Mouse (Mus musculus) forebrain, embryonic 12.5 days (tissue): ENCODE results near the gene Cbx8. TPM values are rescaled to one million over a fixed set of nuclear protein-coding genes. Genes with fewer than 3 reads are reported as not detected.

ENCODE experiments used
- ATAC-seq: fragments of 200-750 bp; cut with Nextera tagmentation; 2 replicates; pipeline ENCODE4 v1.8.0; 2017; ENCODE audit warnings: moderate TSS enrichment; ENCODE audit not compliant: low FRiP score
- H3K27ac ChIP-seq: fragments of 300-500 bp; sonication (generic); 2 replicates; pipeline ENCODE4 v1.5.1; 2016; ENCODE audit warnings: mild to moderate bottlenecking
- H3K27me3 ChIP-seq: fragments of 300-500 bp; sonication (generic); 2 replicates; pipeline ENCODE4 v1.6.1; 2016; ENCODE audit warnings: mild to moderate bottlenecking
- H3K36me3 ChIP-seq: fragments of 300-500 bp; sonication (generic); replicated peaks from 2 replicates; pipeline ENCODE4 v1.6.1; 2016; ENCODE audit warnings: mild to moderate bottlenecking
- H3K4me1 ChIP-seq: fragments of 300-500 bp; sonication (generic); 2 replicates; pipeline ENCODE4 v1.6.1; 2016
- H3K4me2 ChIP-seq: fragments of 300-500 bp; sonication (generic); 2 replicates; pipeline ENCODE4 v1.6.1; 2016; ENCODE audit warnings: mild to moderate bottlenecking, moderate library complexity
- H3K4me3 ChIP-seq: fragments of 300-500 bp; sonication (generic); replicated peaks from 2 replicates; pipeline ENCODE4 v1.5.1; 2016; ENCODE audit warnings: mild to moderate bottlenecking
- H3K9ac ChIP-seq: fragments of 300-500 bp; sonication (generic); 2 replicates; pipeline ENCODE4 v1.6.1; 2016; ENCODE audit warnings: mild to moderate bottlenecking
- H3K9me3 ChIP-seq: fragments of 300-500 bp; sonication (generic); 2 replicates; pipeline ENCODE4 v1.6.1; 2016
- WGBS: fragments of 180-500 bp; shearing (Covaris S2); methylation state at CpG from one replicate; pipeline ENCODE4 v1.1.7; 2016; 5-methylcytosine and 5-hydroxymethylcytosine counted together
- polyA plus RNA-seq: library from polyadenylated mRNA; unstranded; fragments of >200 nt; fragmentation: Nextera tagmentation; extraction: Ambion mirVana; gene quantifications from 2 replicates; pipeline ENCODE4 v1.2.1, GENCODE M21; 2016

Gene Cbx8
- polyA plus RNA-seq, 1 experiment from 2014 or later, result 11.7 TPM

GRCm38 (mm10) chr11:119083724-119084445 lies 43.1 kb upstream of the Cbx8 start:
- WGBS, result 2% methylated on average over 28 of the region's 28 CpGs
- Histone ChIP-seq H3K9ac (peak overlapping the region; percentile 93), H3K4me2 (peak overlapping the region; percentile 96), H3K4me1 (peaks cover 84% of the 10 kb centered on the region), H3K9me3 (no peaks in the 10 kb centered on the region), H3K27me3 (peaks cover 74% of the 10 kb centered on the region), H3K27ac (0 out of 2 replicates have a peak overlapping the region, but pooled peaks have one; percentile 98), H3K36me3 (peaks cover 20% of the 10 kb centered on the region), H3K4me3 (peak overlapping the region; percentile 63)
- no peak for ATAC-seq

GRCm38 (mm10) chr11:119082638-119083599 lies 42.1 kb upstream of the Cbx8 start:
- Histone ChIP-seq H3K4me3 (peak overlapping the region; percentile 63), H3K4me2 (peak overlapping the region; percentile 96), H3K9ac (peak overlapping the region; percentile 93), H3K9me3 (no peaks in the 10 kb centered on the region), H3K27ac (no peak overlapping the region), H3K4me1 (peaks cover 85% of the 10 kb centered on the region), H3K27me3 (peaks cover 64% of the 10 kb centered on the region), H3K36me3 (peaks cover 20% of the 10 kb centered on the region)
- ATAC-seq, result no peak
- 4% methylated on average over 20 of the region's 20 CpGs for WGBS

GRCm38 (mm10) chr11:119081839-119082637 lies 41.3 kb upstream of the Cbx8 start:
- no peak for ATAC-seq
- peaks cover 82% of the 10 kb centered on the region for H3K4me1 ChIP-seq
- H3K27me3 ChIP-seq, result peaks cover 55% of the 10 kb centered on the region
- no peaks in the 10 kb centered on the region for H3K9me3 ChIP-seq
- H3K36me3 ChIP-seq, result peaks cover 23% of the 10 kb centered on the region
- WGBS, result 12% methylated on average over 21 of the region's 21 CpGs
- peak overlapping the region; percentile 22; the same call in 1 of the 2 replicates for H3K4me3 ChIP-seq
- H3K9ac ChIP-seq, result no peak overlapping the region
- H3K4me2 ChIP-seq, result peak overlapping the region; percentile 96; the same call in 1 of the 2 replicates
- H3K27ac ChIP-seq, result no peak overlapping the region

GRCm38 (mm10) chr11:119081148-119081838 lies 40.5 kb upstream of the Cbx8 start:
- Histone ChIP-seq H3K27me3 (peaks cover 48% of the 10 kb centered on the region), H3K4me2 (peak overlapping the region; percentile 35), H3K36me3 (peaks cover 23% of the 10 kb centered on the region), H3K27ac (no peak overlapping the region), H3K4me3 (peak overlapping the region; percentile 22), H3K9ac (peak overlapping the region; percentile 21; the same call in 1 of the 2 replicates), H3K9me3 (no peaks in the 10 kb centered on the region), H3K4me1 (peaks cover 74% of the 10 kb centered on the region)
- 12% methylated on average over 42 of the region's 47 CpGs for WGBS
- no peak for ATAC-seq

- no peak for ATAC-seq
- no peaks in the 10 kb centered on the region for H3K9me3 ChIP-seq
- H3K36me3 ChIP-seq, result peaks cover 23% of the 10 kb centered on the region
- H3K4me3 ChIP-seq, result peak overlapping the region; percentile 22
- WGBS, result 22% methylated on average over 33 of the region's 33 CpGs
- H3K27me3 ChIP-seq, result peaks cover 50% of the 10 kb centered on the region
- H3K4me1 ChIP-seq, result peaks cover 74% of the 10 kb centered on the region
- H3K27ac ChIP-seq, result no peak overlapping the region
- H3K9ac ChIP-seq, result no peak overlapping the region
- peak overlapping the region; percentile 35 for H3K4me2 ChIP-seq
These were observed 39.8 kb upstream of the Cbx8 start for GRCm38 (mm10) chr11:119080461-119081147.

- no peaks in the 10 kb centered on the region for H3K9me3 ChIP-seq
- H3K4me1 ChIP-seq, result peaks cover 69% of the 10 kb centered on the region
- peak overlapping the region; percentile 33 for H3K9ac ChIP-seq
- 22% methylated on average over 7 of the region's 7 CpGs for WGBS
- peaks cover 58% of the 10 kb centered on the region for H3K27me3 ChIP-seq
- peak overlapping the region; percentile 89 for H3K27ac ChIP-seq
- H3K4me2 ChIP-seq, result peak overlapping the region; percentile 39
- H3K36me3 ChIP-seq, result peaks cover 23% of the 10 kb centered on the region
- 0 out of 2 replicates have a peak, but pooled peaks have one; percentile 5 for ATAC-seq
- peak overlapping the region; percentile 11; the same call in 1 of the 2 replicates for H3K4me3 ChIP-seq
These were observed 38.7 kb upstream of the Cbx8 start for GRCm38 (mm10) chr11:119079445-119079837.

GRCm38 (mm10) chr11:119078691-119079444 lies 38.1 kb upstream of the Cbx8 start:
- Histone ChIP-seq H3K4me2 (peak overlapping the region; percentile 39), H3K9me3 (no peaks in the 10 kb centered on the region), H3K4me1 (peaks cover 63% of the 10 kb centered on the region), H3K36me3 (peaks cover 23% of the 10 kb centered on the region), H3K27me3 (peaks cover 61% of the 10 kb centered on the region), H3K27ac (peak overlapping the region; percentile 89), H3K4me3 (peak overlapping the region; percentile 11), H3K9ac (peak overlapping the region; percentile 33)
- under 1% methylated on average over 25 of the region's 27 CpGs for WGBS
- peak; percentile 89 for ATAC-seq

GRCm38 (mm10) chr11:119077755-119078154 lies 37.0 kb upstream of the Cbx8 start:
- Histone ChIP-seq H3K9me3 (no peaks in the 10 kb centered on the region), H3K36me3 (peaks cover 23% of the 10 kb centered on the region), H3K4me1 (peaks cover 52% of the 10 kb centered on the region), H3K4me2 (peak overlapping the region; percentile 39), H3K4me3 (no peak overlapping the region), H3K9ac (0 out of 2 replicates have a peak overlapping the region, but pooled peaks have one; percentile 13), H3K27ac (peak overlapping the region; percentile 89), H3K27me3 (peaks cover 55% of the 10 kb centered on the region)
- WGBS, result 76% methylated on average over 4 of the region's 4 CpGs
- ATAC-seq, result no peak

GRCm38 (mm10) chr11:119075805-119076204 lies 35.0 kb upstream of the Cbx8 start:
- WGBS, result 89% methylated on average over 5 of the region's 5 CpGs
- peaks cover 32% of the 10 kb centered on the region for H3K4me1 ChIP-seq
- no peak overlapping the region for H3K9ac ChIP-seq
- H3K9me3 ChIP-seq, result no peaks in the 10 kb centered on the region
- peaks cover 6% of the 10 kb centered on the region for H3K36me3 ChIP-seq
- H3K27ac ChIP-seq, result no peak overlapping the region
- ATAC-seq, result no peak
- no peak overlapping the region for H3K4me3 ChIP-seq
- H3K4me2 ChIP-seq, result no peak overlapping the region
- H3K27me3 ChIP-seq, result peaks cover 47% of the 10 kb centered on the region

- no peaks in the 10 kb centered on the region for H3K9me3 ChIP-seq
- H3K4me1 ChIP-seq, result peaks cover 15% of the 10 kb centered on the region
- no peak for ATAC-seq
- H3K27ac ChIP-seq, result no peak overlapping the region
- H3K4me2 ChIP-seq, result no peak overlapping the region
- peaks cover 32% of the 10 kb centered on the region for H3K27me3 ChIP-seq
- no peak overlapping the region for H3K9ac ChIP-seq
- H3K4me3 ChIP-seq, result no peak overlapping the region
- WGBS, result 73% methylated on average over 6 of the region's 6 CpGs
- H3K36me3 ChIP-seq, result 0 out of 2 replicates have a peak, but pooled peaks cover 3% of the 10 kb centered on the region
These were observed 33.2 kb upstream of the Cbx8 start for GRCm38 (mm10) chr11:119073876-119074433.
